Mouse (Mus musculus): ENCODE measurements around the gene Rsph14.

- TF ChIP-seq CTCF (IDR thresholded peaks at IDR 0.05; ENCODE audit: insufficient read depth, low read length) (no peak), POLR2A (IDR thresholded peaks at IDR 0.05; ENCODE audit: borderline replicate concordance, extremely low read depth, low read depth, low read length) (no peak)
These were observed 64.6 kb downstream of the Rsph14 start for GRCm38 (mm10) chr10:74967651-74968267.
